Mouse (Mus musculus) spleen, adult 2 months (tissue): ENCODE results near the gene Gtf2ird2. TPM values are rescaled to one million over a fixed set of nuclear protein-coding genes. Genes with fewer than 3 reads are reported as not detected.

Source experiments
- DNase-seq, 2 experiments: peaks; one replicate each; pipeline versions ENCODE4 v3.0.0 to v3.0.0-alpha.2; 2012 to 2021; ENCODE audit warnings: low spot score in 2 of 2, low read depth in 1 of 2
- H3K27ac ChIP-seq: fragments of 200-500 bp; 2 replicates; pipeline ENCODE4 v1.5.1; 2012; ENCODE audit warnings: low read length, inconsistent platforms; ENCODE audit not compliant: insufficient read depth
- H3K27me3 ChIP-seq: fragments of 200-500 bp; 2 replicates; pipeline ENCODE4 v1.6.1; 2012; ENCODE audit warnings: mild to moderate bottlenecking, moderate library complexity, low read length, inconsistent platforms; ENCODE audit not compliant: control insufficient read depth, insufficient read depth
- H3K36me3 ChIP-seq: fragments of 200-500 bp; 2 replicates; pipeline ENCODE4 v1.6.1; 2012; ENCODE audit warnings: mild to moderate bottlenecking, low read length, inconsistent platforms; ENCODE audit not compliant: control insufficient read depth, insufficient read depth
- H3K4me1 ChIP-seq: fragments of 200-500 bp; 2 replicates; pipeline ENCODE4 v1.6.1; 2011; ENCODE audit warnings: inconsistent platforms; ENCODE audit not compliant: control insufficient read depth, insufficient read depth, insufficient read length
- H3K4me3 ChIP-seq: fragments of 200-500 bp; 2 replicates; pipeline ENCODE4 v1.5.1; 2011; ENCODE audit warnings: mild to moderate bottlenecking, inconsistent platforms; ENCODE audit not compliant: insufficient read depth, insufficient read length; ENCODE audit errors: extremely low read depth
- CTCF ChIP-seq: fragments of 200-500 bp; IDR thresholded peaks from 2 replicates; pipeline ENCODE4 v1.5.1; 2011; ENCODE audit warnings: mild to moderate bottlenecking, inconsistent platforms; ENCODE audit not compliant: insufficient read depth, insufficient read length, insufficient replicate concordance; ENCODE audit errors: extremely low read depth
- POLR2A ChIP-seq: fragments of 200-500 bp; IDR thresholded peaks from 2 replicates; pipeline ENCODE4 v1.6.1; 2011; ENCODE audit warnings: low read depth, low read length, inconsistent platforms
- WGBS: fragments of 180-500 bp; shearing (Covaris S2); methylation state at CpG from one replicate; pipeline ENCODE4 v1.1.7; 2018; 5-methylcytosine and 5-hydroxymethylcytosine counted together
- polyA plus RNA-seq: library from polyadenylated mRNA; depleted of rRNA; stranded (reverse); fragments of >200 nt; gene quantifications from 2 replicates; pipeline ENCODE4 v1.2.3, GENCODE M21; 2012

Gtf2ird2 gene
- polyA plus RNA-seq, 1 experiment: 6.4 TPM

- H3K27me3 ChIP-seq: no peaks in the 10 kb centered on the region
- no peak for DNase-seq
- TF ChIP-seq POLR2A (no peak), CTCF (no peak)
- H3K36me3 ChIP-seq: no peaks in the 10 kb centered on the region
- no peak overlapping the region for H3K4me3 ChIP-seq
- peaks cover 9% of the 10 kb centered on the region for H3K4me1 ChIP-seq
- H3K27ac ChIP-seq: 0 out of 2 replicates have a peak overlapping the region, but pooled peaks have one; percentile 3
- WGBS: 58% methylated on average over 3 of the region's 3 CpGs
Measured at GRCm38 (mm10) chr5:134182172-134182571, 1.6 kb upstream of the Gtf2ird2 start.

DNA sequence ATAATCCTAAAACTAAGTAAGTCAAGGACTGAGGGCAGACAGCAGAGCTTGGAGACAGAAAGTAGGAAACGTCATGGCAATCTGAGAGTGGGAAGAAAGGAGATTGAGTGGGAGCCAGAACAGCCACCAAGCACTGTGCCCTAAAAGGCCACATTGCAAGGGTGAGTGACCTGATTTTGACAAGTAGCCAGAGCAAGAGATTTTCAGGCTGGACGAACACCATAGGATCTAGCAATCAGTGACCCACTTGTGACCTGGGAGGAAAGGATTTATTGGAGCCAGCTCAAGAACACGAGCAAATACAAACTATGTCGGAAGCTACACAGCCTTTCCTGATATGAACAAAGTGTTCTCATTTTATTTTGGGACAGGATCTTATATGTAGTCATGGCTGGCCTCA is 1.1 kb upstream of the Gtf2ird2 start:
- 71% methylated on average over 4 of the region's 4 CpGs for WGBS
- no peaks in the 10 kb centered on the region for H3K36me3 ChIP-seq
- no peak for TF ChIP-seq POLR2A
- peaks cover 9% of the 10 kb centered on the region for H3K4me1 ChIP-seq
- no peak for DNase-seq
- no peak overlapping the region for H3K4me3 ChIP-seq
- H3K27ac ChIP-seq: no peak overlapping the region
- no peaks in the 10 kb centered on the region for H3K27me3 ChIP-seq

- no peak for TF ChIP-seq CTCF
- no peak for TF ChIP-seq POLR2A
- H3K4me1 ChIP-seq: peaks cover 9% of the 10 kb centered on the region
- 37% methylated on average over 7 of the region's 7 CpGs for WGBS
- DNase-seq: no peak
- H3K4me3 ChIP-seq: peak overlapping the region; percentile 88
- H3K36me3 ChIP-seq: no peaks in the 10 kb centered on the region
- peak overlapping the region; percentile 97; the same call in 1 of the 2 replicates for H3K27ac ChIP-seq
- no peaks in the 10 kb centered on the region for H3K27me3 ChIP-seq
Measured at GRCm38 (mm10) chr5:134183162-134183561, 657 bp upstream of the Gtf2ird2 start.

GRCm38 (mm10) chr5:134186059-134186458 is 2.2 kb downstream of the Gtf2ird2 start:
- peaks cover 14% of the 10 kb centered on the region for H3K4me1 ChIP-seq
- no peaks in the 10 kb centered on the region for H3K27me3 ChIP-seq
- H3K27ac ChIP-seq: no peak overlapping the region
- WGBS: 85% methylated on average over 3 of the region's 3 CpGs
- TF ChIP-seq POLR2A (no peak), CTCF (no peak)
- no peak overlapping the region for H3K4me3 ChIP-seq
- DNase-seq: no peak
- no peaks in the 10 kb centered on the region for H3K36me3 ChIP-seq

GRCm38 (mm10) chr5:134186961-134187731 is 3.3 kb downstream of the Gtf2ird2 start:
- peak; percentile 62 to 78 for DNase-seq
- WGBS: 66% methylated on average over 4 of the region's 4 CpGs
- H3K36me3 ChIP-seq: no peaks in the 10 kb centered on the region

DNA sequence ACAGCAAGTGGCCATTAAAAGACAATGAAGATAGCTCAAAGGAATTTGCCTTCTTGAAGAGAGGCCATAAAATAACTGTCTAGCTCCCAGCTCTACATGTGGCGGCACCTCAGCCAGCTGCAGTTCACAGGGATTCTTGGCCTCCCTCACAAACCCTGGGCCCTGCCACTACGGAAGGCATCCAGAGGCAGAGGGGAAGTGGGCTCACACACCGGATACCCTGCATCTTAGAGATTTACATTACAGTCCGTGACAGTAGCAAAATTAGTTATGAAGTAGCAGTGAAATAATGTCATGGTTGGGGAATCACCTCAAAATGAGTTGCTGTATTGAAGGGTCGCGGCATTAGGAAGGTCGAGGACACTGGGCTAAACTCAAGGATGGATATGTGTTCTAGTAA is 4.8 kb downstream of the Gtf2ird2 start:
- 25% methylated on average over 7 of the region's 7 CpGs for WGBS
- H3K27ac ChIP-seq: peak overlapping the region; percentile 14; the same call in 1 of the 2 replicates
- no peak for DNase-seq
- H3K27me3 ChIP-seq: no peaks in the 10 kb centered on the region
- no peak overlapping the region for H3K4me3 ChIP-seq
- no peak for TF ChIP-seq CTCF
- no peak for TF ChIP-seq POLR2A
- H3K36me3 ChIP-seq: no peaks in the 10 kb centered on the region; the same call in 1 of the 2 replicates
- H3K4me1 ChIP-seq: peaks cover 8% of the 10 kb centered on the region

More at GRCm38 (mm10) chr5:134186961-134187731, 3.3 kb downstream of the Gtf2ird2 start:
- Histone ChIP-seq H3K4me3 (no peak overlapping the region), H3K27ac (no peak overlapping the region), H3K4me1 (peaks cover 12% of the 10 kb centered on the region), H3K27me3 (no peaks in the 10 kb centered on the region)
- no peak for TF ChIP-seq POLR2A
- peak; percentile 80; the same call in 1 of the 2 replicates for TF ChIP-seq CTCF

GRCm38 (mm10) chr5:134193664-134194063 is 9.8 kb downstream of the Gtf2ird2 start:
- H3K27me3 ChIP-seq: no peaks in the 10 kb centered on the region
- TF ChIP-seq POLR2A (no peak), CTCF (no peak)
- no peak for DNase-seq
- peaks cover 6% of the 10 kb centered on the region for H3K36me3 ChIP-seq
- H3K4me1 ChIP-seq: peaks cover 1% of the 10 kb centered on the region; the same call in 1 of the 2 replicates
- no peak overlapping the region for H3K27ac ChIP-seq
- no peak overlapping the region for H3K4me3 ChIP-seq
- WGBS: 86% methylated on average over 8 of the region's 8 CpGs
